Mouse (Mus musculus): Measurements from ENCODE around the gene Cdk9.

- no peak for TF ChIP-seq CTCF (IDR thresholded peaks at IDR 0.05; ENCODE audit: low read depth)
- no peak for TF ChIP-seq EP300 (IDR thresholded peaks at IDR 0.05; ENCODE audit: low read depth)
These were observed 47.0 kb downstream of the Cdk9 start for GRCm38 (mm10) chr2:32665853-32666252.

All from liver, embryonic 14.5 days (tissue).